Mouse (Mus musculus): ENCODE data around the gene Qpctl.

DNA sequence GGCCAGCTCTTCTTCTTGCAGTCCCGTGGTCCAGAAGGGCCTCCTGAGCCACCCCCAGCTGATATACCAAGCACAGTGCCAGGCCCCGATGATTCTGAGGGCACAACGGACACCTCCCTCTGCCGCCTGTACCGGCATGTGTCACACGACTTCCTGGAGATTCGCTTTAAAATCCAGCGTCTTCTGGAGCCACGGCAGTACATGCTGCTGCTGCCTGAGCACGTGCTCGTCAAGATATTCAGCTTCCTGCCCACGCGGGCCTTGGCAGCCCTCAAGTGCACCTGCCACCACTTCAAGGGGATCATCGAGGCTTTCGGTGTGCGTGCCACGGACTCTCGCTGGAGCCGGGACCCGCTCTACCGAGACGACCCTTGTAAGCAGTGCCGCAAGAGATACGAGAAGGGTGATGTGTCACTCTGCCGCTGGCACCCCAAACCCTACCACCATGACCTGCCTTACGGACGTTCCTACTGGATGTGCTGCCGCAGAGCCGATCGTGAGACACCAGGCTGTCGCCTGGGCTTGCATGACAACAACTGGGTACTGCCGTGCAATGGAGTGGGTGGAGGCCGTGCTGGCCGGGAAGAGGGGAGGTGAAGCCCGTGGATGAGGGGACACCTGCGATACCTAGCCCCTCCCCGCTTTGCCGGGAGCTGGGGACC, 12.3 kb downstream of the Qpctl start:
- no peak for TF ChIP-seq GATA1 (IDR thresholded peaks at IDR 0.05; ENCODE audit: low read length)
- no peak for TF ChIP-seq TAL1 (IDR thresholded peaks at IDR 0.05; ENCODE audit: low read length)
